Mouse (Mus musculus): ENCODE data around the gene Cd4. TPM values are rescaled to one million over a fixed set of nuclear protein-coding genes. Genes with fewer than 3 reads are reported as not detected.
A peak's percentile ranks its signal among the peaks of the same experiment; 100 is the strongest.

The Cd4 gene
- total and polyA plus RNA-seq, 2 experiments from 2014 or later = 0.25 to 2.8 TPM

- H3K36me3 ChIP-seq (ENCODE audit: insufficient read depth, low read length) = peaks cover 70% of the 10 kb centered on the region
- peaks cover 5% of the 10 kb centered on the region for H3K4me1 ChIP-seq (ENCODE audit: insufficient read depth, low read length)
- no peak overlapping the region for H3K4me2 ChIP-seq (ENCODE audit: low read depth, low read length, poor library complexity, severe bottlenecking)
- H3K9me3 ChIP-seq (ENCODE audit: low read length) = no peaks in the 10 kb centered on the region
- H3K27me3 ChIP-seq (ENCODE audit: insufficient read depth, low read length) = no peaks in the 10 kb centered on the region
- H3K27ac ChIP-seq (ENCODE audit: low read depth, low read length) = no peak overlapping the region
- DNase-seq (ENCODE audit: low spot score) = no peak
- ATAC-seq (ENCODE audit: low FRiP score) = no peak
- WGBS = 95% methylated on average over 8 of the region's 8 CpGs
- TF ChIP-seq CTCF (IDR thresholded peaks at IDR 0.05) = no peak
- H3K4me3 ChIP-seq (ENCODE audit: low read depth, low read length) = no peak overlapping the region
- no peak overlapping the region for H3K9ac ChIP-seq (replicated peaks; ENCODE audit: low read length, poor library complexity, severe bottlenecking)
These were observed 70.0 kb downstream of the Cd4 start for GRCm38 (mm10) chr6:124817971-124818370.

GRCm38 (mm10) chr6:124817563-124817962, 70.5 kb downstream of the Cd4 start:
- TF ChIP-seq CTCF (IDR thresholded peaks at IDR 0.05) = no peak
- peaks cover 66% of the 10 kb centered on the region for H3K36me3 ChIP-seq (ENCODE audit: insufficient read depth, low read length)
- 96% methylated on average over 8 of the region's 8 CpGs for WGBS

GRCm38 (mm10) chr6:124817125-124817524, 70.9 kb downstream of the Cd4 start:
- peaks cover 11% of the 10 kb centered on the region for H3K4me1 ChIP-seq (ENCODE audit: insufficient read depth, low read length)
- H3K36me3 ChIP-seq (ENCODE audit: insufficient read depth, low read length) = peaks cover 63% of the 10 kb centered on the region
- no peak for ATAC-seq (ENCODE audit: low FRiP score)
- no peak for TF ChIP-seq CTCF (IDR thresholded peaks at IDR 0.05)
- no peaks in the 10 kb centered on the region for H3K27me3 ChIP-seq (ENCODE audit: insufficient read depth, low read length)
- H3K9me3 ChIP-seq (ENCODE audit: low read length) = no peaks in the 10 kb centered on the region
- no peak overlapping the region for H3K4me2 ChIP-seq (ENCODE audit: low read depth, low read length, poor library complexity, severe bottlenecking)
- no peak overlapping the region for H3K27ac ChIP-seq (ENCODE audit: low read depth, low read length)
- no peak overlapping the region for H3K9ac ChIP-seq (replicated peaks; ENCODE audit: low read length, poor library complexity, severe bottlenecking)
- H3K4me3 ChIP-seq (ENCODE audit: low read depth, low read length) = no peak overlapping the region
- no peak for DNase-seq (ENCODE audit: low spot score)
- WGBS = 95% methylated on average over 11 of the region's 11 CpGs

More at GRCm38 (mm10) chr6:124817563-124817962, 70.5 kb downstream of the Cd4 start:
- DNase-seq (ENCODE audit: low spot score) (no peak), ATAC-seq (ENCODE audit: low FRiP score) (no peak)
- Histone ChIP-seq H3K4me2 (ENCODE audit: low read depth, low read length, poor library complexity, severe bottlenecking) (no peak overlapping the region), H3K4me1 (ENCODE audit: insufficient read depth, low read length) (peaks cover 7% of the 10 kb centered on the region), H3K27me3 (ENCODE audit: insufficient read depth, low read length) (no peaks in the 10 kb centered on the region), H3K27ac (ENCODE audit: low read depth, low read length) (no peak overlapping the region), H3K9ac (replicated peaks; ENCODE audit: low read length, poor library complexity, severe bottlenecking) (no peak overlapping the region), H3K4me3 (ENCODE audit: low read depth, low read length) (no peak overlapping the region), H3K9me3 (ENCODE audit: low read length) (no peaks in the 10 kb centered on the region)

GRCm38 (mm10) chr6:124816611-124817010, 71.4 kb downstream of the Cd4 start:
- Histone ChIP-seq H3K4me1 (ENCODE audit: insufficient read depth, low read length) (peaks cover 12% of the 10 kb centered on the region), H3K9ac (replicated peaks; ENCODE audit: low read length, poor library complexity, severe bottlenecking) (no peak overlapping the region), H3K36me3 (ENCODE audit: insufficient read depth, low read length) (peaks cover 63% of the 10 kb centered on the region), H3K27ac (ENCODE audit: low read depth, low read length) (no peak overlapping the region), H3K9me3 (ENCODE audit: low read length) (no peaks in the 10 kb centered on the region), H3K4me3 (ENCODE audit: low read depth, low read length) (no peak overlapping the region), H3K4me2 (ENCODE audit: low read depth, low read length, poor library complexity, severe bottlenecking) (no peak overlapping the region), H3K27me3 (ENCODE audit: insufficient read depth, low read length) (no peaks in the 10 kb centered on the region)
- no peak for ATAC-seq (ENCODE audit: low FRiP score)
- no peak for TF ChIP-seq CTCF (IDR thresholded peaks at IDR 0.05)
- DNase-seq (ENCODE audit: low spot score) = no peak
- WGBS = 92% methylated on average over 4 of the region's 4 CpGs

GRCm38 (mm10) chr6:124814858-124815774, 72.9 kb downstream of the Cd4 start:
- 69% methylated on average over 9 of the region's 9 CpGs for WGBS
- H3K27ac ChIP-seq (ENCODE audit: low read depth, low read length) = no peak overlapping the region
- H3K27me3 ChIP-seq (ENCODE audit: insufficient read depth, low read length) = no peaks in the 10 kb centered on the region
- no peak for TF ChIP-seq CTCF (IDR thresholded peaks at IDR 0.05)
- H3K9ac ChIP-seq (replicated peaks; ENCODE audit: low read length, poor library complexity, severe bottlenecking) = 0 out of 2 replicates have a peak overlapping the region, but pooled peaks have one; percentile 19
- DNase-seq (ENCODE audit: low spot score) (peak; percentile 40), ATAC-seq (ENCODE audit: low FRiP score) (no peak)
- peak overlapping the region; percentile 87; the same call in 1 of the 2 replicates for H3K4me2 ChIP-seq (ENCODE audit: low read depth, low read length, poor library complexity, severe bottlenecking)
- no peak overlapping the region for H3K4me3 ChIP-seq (ENCODE audit: low read depth, low read length)
- H3K4me1 ChIP-seq (ENCODE audit: insufficient read depth, low read length) = peaks cover 12% of the 10 kb centered on the region
- H3K9me3 ChIP-seq (ENCODE audit: low read length) = no peaks in the 10 kb centered on the region
- peaks cover 53% of the 10 kb centered on the region for H3K36me3 ChIP-seq (ENCODE audit: insufficient read depth, low read length)

Other genes starting within 250 kb of the Cd4 start
- gene Lpcat3, start 225.2 kb downstream of the Cd4 start, total RNA-seq (2014; rRNA removed) = 31.4 and 35.0 TPM in 2 replicates
- 40.0 and 43.2 TPM in 2 replicates for gene Lpcat3, start 225.2 kb downstream of the Cd4 start, polyA plus RNA-seq (2015; fragmentation: Nextera tagmentation; extraction: Ambion mirVana)
- 75.6 and 99.9 TPM in 2 replicates for gene Emg1, start 176.0 kb downstream of the Cd4 start, total RNA-seq (2014; rRNA removed)
- 87.2 and 89.8 TPM in 2 replicates for gene Emg1, start 176.0 kb downstream of the Cd4 start, polyA plus RNA-seq (2015; fragmentation: Nextera tagmentation; extraction: Ambion mirVana)
- gene Phb2, start 175.9 kb downstream of the Cd4 start, total RNA-seq (2014; rRNA removed) = 197 and 230 TPM in 2 replicates
- gene Phb2, start 175.9 kb downstream of the Cd4 start, polyA plus RNA-seq (2015; fragmentation: Nextera tagmentation; extraction: Ambion mirVana) = 265 and 269 TPM in 2 replicates
- 2.3 and 3.4 TPM in 2 replicates for gene Ptpn6, start 149.5 kb downstream of the Cd4 start, total RNA-seq (2014; rRNA removed)
- 3.2 and 4.0 TPM in 2 replicates for gene Ptpn6, start 149.5 kb downstream of the Cd4 start, polyA plus RNA-seq (2015; fragmentation: Nextera tagmentation; extraction: Ambion mirVana)
- gene Grcc10, start 146.8 kb downstream of the Cd4 start, total RNA-seq (2014; rRNA removed) = 244 and 246 TPM in 2 replicates
- gene Grcc10, start 146.8 kb downstream of the Cd4 start, polyA plus RNA-seq (2015; fragmentation: Nextera tagmentation; extraction: Ambion mirVana) = 710 and 723 TPM in 2 replicates
- not detected in 2 replicates for gene Gm45234, start 132.2 kb downstream of the Cd4 start, total RNA-seq (2014; rRNA removed)
- gene Gm45234, start 132.2 kb downstream of the Cd4 start, polyA plus RNA-seq (2015; fragmentation: Nextera tagmentation; extraction: Ambion mirVana) = not detected in 2 replicates
- gene Atn1, start 131.7 kb downstream of the Cd4 start, total RNA-seq (2014; rRNA removed) = 30.7 and 38.0 TPM in 2 replicates
- 25.5 and 30.4 TPM in 2 replicates for gene Atn1, start 131.7 kb downstream of the Cd4 start, polyA plus RNA-seq (2015; fragmentation: Nextera tagmentation; extraction: Ambion mirVana)
- 221 and 267 TPM in 2 replicates for gene Eno2, start 118.5 kb downstream of the Cd4 start, total RNA-seq (2014; rRNA removed)
- gene Eno2, start 118.5 kb downstream of the Cd4 start, polyA plus RNA-seq (2015; fragmentation: Nextera tagmentation; extraction: Ambion mirVana) = 175 and 189 TPM in 2 replicates
- 12.7 and 12.8 TPM in 2 replicates for gene Lrrc23, start 108.5 kb downstream of the Cd4 start, total RNA-seq (2014; rRNA removed)
- gene Lrrc23, start 108.5 kb downstream of the Cd4 start, polyA plus RNA-seq (2015; fragmentation: Nextera tagmentation; extraction: Ambion mirVana) = 6.1 and 9.0 TPM in 2 replicates
- gene Spsb2, start 79.6 kb downstream of the Cd4 start, total RNA-seq (2014; rRNA removed) = 5.9 and 9.3 TPM in 2 replicates
- gene Spsb2, start 79.6 kb downstream of the Cd4 start, polyA plus RNA-seq (2015; fragmentation: Nextera tagmentation; extraction: Ambion mirVana) = 10.2 and 10.9 TPM in 2 replicates
- gene Tpi1, start 73.9 kb downstream of the Cd4 start, total RNA-seq (2014; rRNA removed) = 392 and 419 TPM in 2 replicates
- 415 and 480 TPM in 2 replicates for gene Tpi1, start 73.9 kb downstream of the Cd4 start, polyA plus RNA-seq (2015; fragmentation: Nextera tagmentation; extraction: Ambion mirVana)
- 218 and 219 TPM in 2 replicates for gene Usp5, start 58.7 kb downstream of the Cd4 start, total RNA-seq (2014; rRNA removed)
- gene Usp5, start 58.7 kb downstream of the Cd4 start, polyA plus RNA-seq (2015; fragmentation: Nextera tagmentation; extraction: Ambion mirVana) = 201 and 214 TPM in 2 replicates
- gene Cdca3, start 58.7 kb downstream of the Cd4 start, total RNA-seq (2014; rRNA removed) = 9.4 and 16.7 TPM in 2 replicates
- gene Cdca3, start 58.7 kb downstream of the Cd4 start, polyA plus RNA-seq (2015; fragmentation: Nextera tagmentation; extraction: Ambion mirVana) = 15.0 and 16.0 TPM in 2 replicates
- 0.52 and 0.66 TPM in 2 replicates for gene Gnb3, start 47.9 kb downstream of the Cd4 start, total RNA-seq (2014; rRNA removed)
- 0.23 and 1.1 TPM in 2 replicates for gene Gnb3, start 47.9 kb downstream of the Cd4 start, polyA plus RNA-seq (2015; fragmentation: Nextera tagmentation; extraction: Ambion mirVana)
- 67.4 and 74.4 TPM in 2 replicates for gene P3h3, start 30.5 kb downstream of the Cd4 start, total RNA-seq (2014; rRNA removed)
- 9.8 and 11.2 TPM in 2 replicates for gene P3h3, start 30.5 kb downstream of the Cd4 start, polyA plus RNA-seq (2015; fragmentation: Nextera tagmentation; extraction: Ambion mirVana)
- gene Gpr162, start 24.2 kb downstream of the Cd4 start, total RNA-seq (2014; rRNA removed) = 198 and 225 TPM in 2 replicates
- gene Gpr162, start 24.2 kb downstream of the Cd4 start, polyA plus RNA-seq (2015; fragmentation: Nextera tagmentation; extraction: Ambion mirVana) = 38.3 and 39.3 TPM in 2 replicates
- 1.1 and 2.1 TPM in 2 replicates for gene Lag3, start 23.5 kb upstream of the Cd4 start, total RNA-seq (2014; rRNA removed)
- gene Lag3, start 23.5 kb upstream of the Cd4 start, polyA plus RNA-seq (2015; fragmentation: Nextera tagmentation; extraction: Ambion mirVana) = 2.8 and 3.5 TPM in 2 replicates
- 814 and 944 TPM in 2 replicates for gene Ptms, start 31.9 kb upstream of the Cd4 start, total RNA-seq (2014; rRNA removed)
- 810 TPM in 2 replicates for gene Ptms, start 31.9 kb upstream of the Cd4 start, polyA plus RNA-seq (2015; fragmentation: Nextera tagmentation; extraction: Ambion mirVana)
- 512 and 647 TPM in 2 replicates for gene Mlf2, start 43.2 kb upstream of the Cd4 start, total RNA-seq (2014; rRNA removed)
- gene Mlf2, start 43.2 kb upstream of the Cd4 start, polyA plus RNA-seq (2015; fragmentation: Nextera tagmentation; extraction: Ambion mirVana) = 628 and 643 TPM in 2 replicates
- gene Cops7a, start 77.3 kb upstream of the Cd4 start, total RNA-seq (2014; rRNA removed) = 108 and 131 TPM in 2 replicates
- gene Cops7a, start 77.3 kb upstream of the Cd4 start, polyA plus RNA-seq (2015; fragmentation: Nextera tagmentation; extraction: Ambion mirVana) = 92.3 and 97.1 TPM in 2 replicates
- gene Pianp, start 108.5 kb upstream of the Cd4 start, total RNA-seq (2014; rRNA removed) = 31.8 and 36.1 TPM in 2 replicates
- gene Pianp, start 108.5 kb upstream of the Cd4 start, polyA plus RNA-seq (2015; fragmentation: Nextera tagmentation; extraction: Ambion mirVana) = 97.0 and 97.5 TPM in 2 replicates
- 33.2 and 38.6 TPM in 2 replicates for gene Zfp384, start 120.9 kb upstream of the Cd4 start, total RNA-seq (2014; rRNA removed)
- gene Zfp384, start 120.9 kb upstream of the Cd4 start, polyA plus RNA-seq (2015; fragmentation: Nextera tagmentation; extraction: Ambion mirVana) = 9.0 and 9.7 TPM in 2 replicates
- gene Ing4, start 151.5 kb upstream of the Cd4 start, total RNA-seq (2014; rRNA removed) = 60.4 and 69.8 TPM in 2 replicates
- gene Ing4, start 151.5 kb upstream of the Cd4 start, polyA plus RNA-seq (2015; fragmentation: Nextera tagmentation; extraction: Ambion mirVana) = 97.8 and 104 TPM in 2 replicates
- 6.9 and 12.6 TPM in 2 replicates for gene Acrbp, start 161.5 kb upstream of the Cd4 start, total RNA-seq (2014; rRNA removed)
- 7.2 and 7.8 TPM in 2 replicates for gene Acrbp, start 161.5 kb upstream of the Cd4 start, polyA plus RNA-seq (2015; fragmentation: Nextera tagmentation; extraction: Ambion mirVana)
- 0.90 and 1.7 TPM in 2 replicates for gene Lpar5, start 179.7 kb upstream of the Cd4 start, total RNA-seq (2014; rRNA removed)
- gene Lpar5, start 179.7 kb upstream of the Cd4 start, polyA plus RNA-seq (2015; fragmentation: Nextera tagmentation; extraction: Ambion mirVana) = 0.52 and 0.71 TPM in 2 replicates
- gene Chd4, start 207.8 kb upstream of the Cd4 start, total RNA-seq (2014; rRNA removed) = 117 and 133 TPM in 2 replicates
- 72.9 and 89.1 TPM in 2 replicates for gene Chd4, start 207.8 kb upstream of the Cd4 start, polyA plus RNA-seq (2015; fragmentation: Nextera tagmentation; extraction: Ambion mirVana)
- 34.5 and 45.8 TPM in 2 replicates for gene Nop2, start 243.7 kb upstream of the Cd4 start, total RNA-seq (2014; rRNA removed)
- 41.4 and 42.6 TPM in 2 replicates for gene Nop2, start 243.7 kb upstream of the Cd4 start, polyA plus RNA-seq (2015; fragmentation: Nextera tagmentation; extraction: Ambion mirVana)

Measured in midbrain, postnatal 0 days (tissue).